Mouse (Mus musculus) frontal cortex, adult (tissue): Measurements from ENCODE around the gene Hoxd3.

Experiments used
- ATAC-seq: cut with Nextera tagmentation; 2 replicates; pipeline ENCODE4 v1.9.2; 2017; ENCODE audit warnings: mild to moderate bottlenecking, moderate library complexity, mixed read lengths; ENCODE audit not compliant: low TSS enrichment

Gene Hoxd3

DNA sequence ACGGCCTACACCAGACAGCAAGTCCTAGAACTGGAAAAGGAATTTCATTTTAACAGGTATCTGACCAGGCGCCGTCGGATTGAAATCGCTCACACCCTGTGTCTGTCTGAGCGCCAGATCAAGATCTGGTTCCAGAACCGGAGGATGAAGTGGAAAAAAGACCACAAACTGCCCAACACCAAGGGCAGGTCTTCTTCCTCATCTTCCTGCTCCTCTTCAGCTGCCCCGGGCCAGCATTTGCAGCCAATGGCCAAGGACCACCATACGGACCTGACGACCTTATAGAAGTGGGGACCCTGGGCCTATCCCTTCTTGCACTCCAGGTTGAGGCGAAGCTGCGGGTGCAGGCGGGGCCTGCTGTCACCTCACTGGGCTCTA lies 16.6 kb downstream of the Hoxd3 start:
- ATAC-seq, result no peak

DNA sequence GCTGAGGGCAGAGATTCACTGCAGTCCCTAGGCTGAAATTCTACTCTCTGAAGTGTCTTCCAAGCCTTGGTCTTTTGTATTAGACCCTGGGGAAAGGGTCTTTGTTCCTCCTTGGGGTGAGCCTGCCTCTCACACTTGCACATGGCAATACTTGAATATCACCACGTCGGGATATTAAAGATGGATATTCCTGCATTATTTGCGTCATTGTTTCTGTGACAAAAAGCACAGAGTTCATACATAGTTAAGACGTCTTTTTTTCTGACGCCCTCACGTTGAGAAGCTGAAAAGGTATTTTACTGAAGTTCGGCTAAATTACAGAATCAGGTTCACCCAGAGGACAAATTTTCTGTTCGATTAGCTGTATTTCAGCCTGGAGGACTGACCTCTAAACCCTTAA lies 18.6 kb downstream of the Hoxd3 start:
- ATAC-seq, result no peak

DNA sequence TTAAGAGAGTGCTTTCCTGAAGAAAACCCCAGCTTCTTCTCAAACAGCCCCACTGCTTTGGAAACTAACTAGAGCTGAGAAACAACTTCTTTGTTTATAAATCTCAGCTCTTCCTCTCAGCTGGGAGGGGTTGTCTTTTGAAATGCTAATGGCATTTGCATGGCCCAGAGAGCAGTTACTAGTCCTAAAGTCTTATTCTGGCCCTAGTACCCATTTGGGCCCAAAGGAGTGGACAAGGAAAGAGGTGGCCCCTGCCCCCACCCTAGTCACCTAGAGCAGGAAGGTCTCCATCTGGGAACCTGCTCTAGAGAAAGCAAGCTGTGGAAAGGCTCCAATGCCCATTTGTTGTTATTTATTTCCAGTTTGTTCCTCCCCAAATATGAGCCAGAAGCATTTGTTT lies 19.3 kb downstream of the Hoxd3 start:
- no peak for ATAC-seq

DNA sequence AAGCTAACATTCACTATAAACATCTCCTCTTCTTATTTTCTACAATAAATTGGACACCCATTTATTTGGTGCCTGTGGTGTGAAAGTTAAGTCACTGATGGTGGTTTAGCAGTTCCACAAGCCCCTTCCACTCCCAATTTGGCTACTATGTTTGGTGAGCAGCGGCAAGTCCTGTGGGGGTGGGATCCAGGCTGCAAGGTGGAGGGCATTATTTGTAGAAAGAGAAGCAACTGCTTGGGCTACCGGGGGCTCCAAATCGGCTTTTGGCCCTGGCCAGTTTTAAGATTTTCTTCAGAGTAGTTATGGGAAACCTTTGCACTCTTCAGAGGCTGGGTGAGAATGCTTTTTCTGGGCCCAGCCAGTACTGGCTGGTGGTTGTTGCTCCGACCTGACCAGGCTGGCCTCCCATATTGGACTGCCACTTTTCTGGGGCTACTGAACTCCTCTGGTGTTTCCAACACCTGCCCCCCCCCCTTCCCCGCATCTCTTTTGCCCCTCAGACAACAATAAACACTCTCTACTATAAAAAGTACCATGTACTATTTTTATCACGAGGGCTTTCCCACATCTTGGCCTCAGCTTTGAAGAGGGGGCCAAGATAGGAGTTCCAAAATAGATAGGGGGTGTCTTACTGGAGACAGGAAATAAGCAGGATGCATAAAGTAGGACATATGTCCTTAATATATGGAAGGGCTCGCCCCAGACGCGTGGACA lies 20.2 kb downstream of the Hoxd3 start:
- ATAC-seq, result no peak

DNA sequence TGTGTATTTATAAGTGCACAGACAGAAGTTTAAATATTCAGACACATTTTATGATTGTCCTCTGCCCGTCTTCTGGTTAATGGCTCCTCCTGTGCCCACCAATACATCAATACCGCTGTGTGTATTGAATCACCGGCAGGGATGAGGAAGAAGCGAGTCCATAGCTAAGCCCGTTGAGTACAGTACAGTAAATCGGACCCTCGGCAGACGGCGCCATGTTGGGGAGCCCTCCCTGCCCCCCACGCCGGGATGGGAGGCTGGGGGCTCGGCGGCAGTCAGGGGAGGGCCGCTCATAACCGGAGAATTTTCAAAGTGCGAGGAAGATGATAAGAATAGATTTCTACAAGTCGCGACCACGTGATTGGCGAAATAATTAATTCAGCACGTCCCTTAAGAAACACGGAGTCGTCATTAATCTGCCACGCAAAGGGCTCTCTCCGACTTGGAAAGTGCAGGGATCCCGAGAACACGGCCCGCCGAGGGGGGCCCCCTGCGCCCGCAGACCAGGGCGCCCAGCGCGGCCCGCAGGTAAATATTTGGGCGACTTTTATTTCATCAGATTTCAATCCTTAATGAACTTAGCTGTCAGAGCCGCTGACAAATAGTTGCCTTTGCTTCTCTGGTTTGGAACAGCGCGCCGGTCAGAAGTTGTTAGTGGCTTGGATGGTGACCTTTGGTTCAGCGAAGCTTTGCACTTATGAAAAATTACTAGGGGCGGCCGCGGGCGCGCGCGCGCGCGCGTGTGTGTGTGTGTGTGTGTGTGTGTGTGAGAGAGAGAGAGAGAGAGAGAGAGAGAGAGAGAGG lies 21.0 kb downstream of the Hoxd3 start:
- ATAC-seq, result no peak

DNA sequence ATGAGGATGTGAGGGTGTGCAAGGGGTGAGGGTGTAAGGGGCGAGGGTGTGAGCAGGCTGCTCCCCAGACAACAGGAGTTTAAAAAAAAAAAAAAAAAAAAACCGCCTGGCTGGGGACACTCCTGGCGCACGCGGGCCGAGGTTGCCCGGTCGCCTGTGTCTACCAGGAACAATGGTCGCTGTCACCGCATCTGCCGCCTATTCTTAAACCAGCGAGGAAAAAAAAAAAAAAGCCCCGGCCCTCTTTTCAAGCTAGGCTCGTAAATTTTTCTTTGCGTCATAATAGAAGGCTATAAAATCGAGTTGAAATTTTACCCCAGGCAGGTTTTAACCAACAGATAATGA lies 21.6 kb downstream of the Hoxd3 start:
- no peak for ATAC-seq

DNA sequence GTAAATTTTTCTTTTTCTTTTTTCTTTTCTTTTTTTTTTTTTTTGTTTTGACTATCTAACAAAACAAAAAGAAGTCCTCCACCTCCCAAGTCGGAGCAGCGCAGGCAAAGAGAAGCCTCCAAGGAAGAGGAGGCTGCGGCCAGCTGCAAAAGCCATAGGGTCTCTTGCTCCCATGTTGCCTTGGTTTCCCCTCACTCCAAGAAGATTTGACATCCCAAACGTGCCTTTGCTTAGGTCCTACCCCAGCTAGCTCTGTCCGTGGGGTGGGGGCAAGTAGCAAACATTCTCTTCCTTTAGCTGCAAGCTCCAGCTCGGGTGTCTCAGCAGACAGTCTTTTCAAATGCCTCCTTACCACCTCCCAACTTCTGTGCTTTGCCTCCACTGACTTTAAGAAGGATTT lies 22.0 kb downstream of the Hoxd3 start:
- ATAC-seq, result no peak

DNA sequence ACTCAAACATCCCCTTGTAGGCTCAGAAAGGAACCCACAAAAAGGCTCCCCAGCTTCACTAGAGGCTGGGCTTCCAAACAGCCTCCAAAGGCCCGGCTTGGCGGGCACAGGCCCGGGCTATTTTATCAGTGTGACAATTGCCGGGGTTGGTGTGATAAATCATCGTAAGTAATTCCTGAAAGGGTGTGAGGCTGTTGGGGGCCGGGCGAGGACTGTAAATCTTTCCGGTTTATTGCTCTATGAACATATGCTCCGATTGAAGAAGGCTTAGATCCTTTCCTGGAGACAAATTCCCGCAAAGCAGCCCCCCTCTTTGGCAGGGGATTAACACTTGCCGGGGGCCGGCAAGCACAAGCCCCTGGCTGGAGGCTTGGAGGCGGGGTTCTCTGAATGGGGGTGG lies 22.7 kb downstream of the Hoxd3 start:
- no peak for ATAC-seq

DNA sequence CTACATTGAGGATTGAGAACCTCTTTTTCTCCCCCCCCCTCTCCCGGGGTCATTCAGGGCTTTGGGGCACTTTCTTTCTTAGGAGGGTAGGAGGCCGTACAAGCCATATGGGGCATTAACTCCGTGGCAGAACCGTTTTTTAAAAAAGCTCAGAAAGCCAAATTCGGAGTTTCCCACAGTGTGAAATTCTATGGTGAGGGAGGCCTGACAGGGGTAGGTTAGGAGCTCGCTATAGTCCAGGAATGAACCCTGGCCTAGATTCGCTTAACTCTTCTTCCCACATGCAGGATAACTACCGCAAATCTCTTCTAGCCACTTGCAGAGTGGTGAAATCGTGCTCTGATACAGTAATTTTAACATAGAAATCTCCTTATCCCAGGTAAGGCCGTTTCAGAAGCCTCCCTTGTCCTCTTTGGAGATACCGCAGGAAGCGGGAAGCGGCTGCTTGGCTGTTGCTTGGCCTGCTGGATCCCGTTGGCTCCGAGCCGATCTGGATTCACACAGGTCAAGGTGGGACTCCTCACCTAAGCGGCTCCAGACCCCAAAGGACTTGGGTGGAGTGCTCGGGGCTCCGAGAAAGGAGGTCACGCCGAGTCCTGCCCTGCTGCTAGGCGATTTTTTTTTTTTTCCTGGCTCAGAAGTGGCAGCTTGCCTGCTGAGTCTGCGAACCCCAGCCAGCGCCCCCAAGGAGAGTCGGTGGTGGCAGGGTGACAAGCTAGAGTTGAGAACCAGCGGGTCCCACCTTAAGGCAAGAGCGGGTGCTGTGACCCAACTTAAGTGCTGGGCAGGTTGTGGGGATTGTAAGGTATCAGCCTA lies 23.5 kb downstream of the Hoxd3 start:
- no peak for ATAC-seq

DNA sequence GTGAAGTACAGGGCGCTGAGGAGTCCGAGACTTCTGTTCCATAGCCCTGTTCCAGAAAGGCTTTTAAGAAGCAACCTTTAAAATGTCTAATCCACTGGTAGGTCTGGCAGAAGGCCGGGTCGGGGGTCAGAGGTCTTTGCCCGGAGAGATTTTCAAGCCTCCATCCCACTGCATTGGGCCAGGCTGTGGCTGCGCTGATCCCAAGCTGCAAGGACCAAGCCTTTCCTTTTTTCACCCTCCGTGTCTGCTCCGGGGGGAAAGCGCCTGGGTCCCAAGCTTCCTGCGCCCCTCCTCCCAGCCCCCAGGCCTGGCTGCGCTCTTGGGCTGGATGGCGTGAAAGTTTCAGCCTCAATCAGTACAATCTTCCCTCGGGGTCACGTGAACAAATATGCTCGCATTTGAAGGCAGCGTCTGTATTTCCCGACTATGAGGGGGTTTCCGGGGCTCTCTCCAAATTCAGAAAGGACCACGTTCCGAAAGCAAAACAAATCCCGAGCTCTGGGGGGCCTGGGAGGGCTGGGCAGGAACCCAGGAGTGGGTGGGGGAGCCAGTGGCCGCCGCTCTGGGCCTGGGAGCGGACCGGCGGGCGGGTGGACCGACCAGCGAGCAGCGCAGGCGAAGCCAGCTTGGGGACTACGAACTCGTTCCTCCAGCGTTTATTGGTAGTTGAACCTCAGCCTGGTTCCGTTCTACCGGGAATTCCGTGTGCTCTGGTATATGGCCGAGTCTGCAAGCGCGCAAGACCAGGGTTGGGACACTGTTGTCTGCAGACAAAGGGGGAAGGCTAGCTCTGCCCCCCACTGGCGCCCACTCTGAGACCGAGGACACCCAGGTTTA lies 24.3 kb downstream of the Hoxd3 start:
- no peak for ATAC-seq

DNA sequence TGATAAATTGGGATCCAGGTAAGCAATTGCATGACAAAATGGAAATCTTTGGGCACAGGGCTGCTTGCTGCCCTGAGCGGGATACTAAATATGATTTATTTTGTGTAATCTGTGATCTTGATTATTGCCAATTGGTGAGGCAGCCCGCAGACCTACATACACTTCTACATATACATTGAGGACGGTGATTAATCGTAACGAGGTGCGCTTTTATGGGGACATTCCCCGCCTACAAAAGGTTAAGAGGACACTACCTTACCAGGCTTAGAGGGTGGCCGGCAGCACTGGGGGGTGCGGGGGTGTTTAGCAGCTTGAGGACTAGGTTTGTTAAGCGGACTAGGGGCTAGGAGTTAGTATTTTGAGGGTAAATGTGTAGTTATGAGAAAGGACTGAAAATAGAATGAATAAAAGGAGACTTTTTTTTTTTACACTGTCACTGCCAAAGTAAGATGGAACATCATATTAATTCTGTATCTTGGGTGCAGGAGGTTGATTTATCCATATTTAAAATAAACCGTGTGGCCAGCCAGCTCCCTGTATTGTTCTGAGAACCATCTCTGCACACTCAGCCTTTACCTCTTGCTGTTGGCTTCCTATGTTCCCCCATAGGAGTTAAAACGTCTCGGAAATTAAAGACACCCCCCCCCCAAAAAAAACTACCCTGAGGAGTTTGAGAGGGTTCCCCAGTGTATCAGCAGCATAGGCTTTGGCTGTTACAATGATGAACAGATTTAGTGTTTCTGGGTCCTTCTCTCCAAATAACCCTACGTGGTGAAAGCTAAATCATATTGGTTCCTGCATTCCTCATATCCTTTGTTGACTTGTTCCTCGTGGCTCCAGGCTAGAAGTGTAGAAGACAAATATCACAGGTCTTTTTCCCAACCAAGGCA lies 25.2 kb downstream of the Hoxd3 start:
- no peak for ATAC-seq

DNA sequence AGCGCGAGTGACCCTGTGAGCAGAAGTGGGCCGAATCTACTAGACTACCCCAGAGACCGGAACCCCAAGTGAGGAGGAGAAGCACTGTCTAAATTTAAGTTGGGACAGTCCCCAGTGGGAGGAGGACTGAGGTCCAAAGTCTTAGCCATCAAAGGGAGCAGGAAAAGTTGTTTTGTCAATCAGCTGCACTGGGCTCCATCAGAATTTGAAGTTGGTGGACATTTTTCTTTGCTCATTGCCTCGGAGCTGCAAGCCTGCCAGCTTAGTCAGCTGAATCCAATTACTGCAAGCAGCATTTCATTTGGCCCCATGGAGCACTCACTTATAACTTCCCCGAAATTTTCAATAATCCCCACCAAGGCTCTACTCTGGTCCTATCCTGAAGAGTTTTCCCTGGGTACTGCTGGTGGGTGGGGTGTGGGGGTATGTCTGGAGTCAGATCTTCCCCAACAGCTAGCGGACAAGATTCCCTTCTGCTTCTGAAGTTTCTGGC lies 25.9 kb downstream of the Hoxd3 start:
- no peak for ATAC-seq

DNA sequence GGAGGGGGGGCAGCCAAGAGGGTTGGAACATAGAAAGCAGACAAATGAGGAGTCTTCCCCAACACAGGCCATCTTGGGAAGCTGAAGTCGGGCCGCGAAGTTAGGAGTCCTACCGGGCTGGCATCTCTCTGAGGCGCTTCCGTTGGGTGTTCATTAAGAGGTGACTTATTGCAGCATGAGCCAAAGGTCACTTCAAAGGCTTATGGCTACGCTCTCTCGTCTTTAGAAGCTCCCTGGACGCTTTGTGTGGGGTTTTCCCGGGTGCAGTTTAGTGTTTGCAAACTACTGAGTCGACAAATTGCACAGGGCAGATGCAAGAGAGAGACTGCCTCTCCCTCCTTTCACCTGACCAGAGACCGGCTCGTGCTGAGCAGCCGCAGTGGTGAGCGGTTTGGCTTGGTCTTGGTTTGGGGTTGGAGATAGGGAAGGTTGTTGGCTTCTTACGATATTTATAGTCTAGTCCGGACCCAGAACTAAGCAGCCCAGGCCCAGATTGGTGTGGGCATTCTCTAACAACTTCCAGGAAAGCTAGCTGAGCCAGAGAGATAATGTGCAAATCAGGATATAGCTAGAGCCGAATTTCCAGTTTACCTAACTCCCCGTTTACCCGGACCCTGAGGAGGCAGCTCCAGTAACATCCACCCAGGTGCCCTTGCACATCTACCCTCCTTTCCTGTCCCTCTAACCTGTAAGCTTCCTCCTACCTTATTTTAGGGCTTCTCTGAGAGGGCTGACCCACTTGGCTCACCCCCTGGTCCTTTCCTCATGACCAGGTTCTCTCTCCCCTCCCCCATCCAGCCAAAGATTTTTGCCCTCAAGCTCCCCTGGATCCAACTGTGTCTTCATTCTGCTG lies 27.1 kb downstream of the Hoxd3 start:
- ATAC-seq, result no peak

DNA sequence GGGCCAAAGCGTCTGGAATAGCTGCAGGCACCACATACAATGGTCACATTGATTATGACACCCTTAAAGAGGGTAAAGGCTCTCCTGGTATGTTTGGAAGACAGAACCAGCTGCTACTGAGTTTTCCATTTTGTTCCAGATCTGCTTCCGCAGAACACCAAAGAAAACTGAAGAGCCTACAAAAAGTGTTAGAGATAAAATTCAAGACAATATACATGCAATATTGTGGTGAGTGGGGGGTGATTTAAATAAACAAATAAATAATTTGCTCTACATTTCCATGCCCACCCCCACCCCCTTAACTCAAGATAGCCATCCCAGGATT lies 27.7 kb downstream of the Hoxd3 start:
- ATAC-seq, result no peak

DNA sequence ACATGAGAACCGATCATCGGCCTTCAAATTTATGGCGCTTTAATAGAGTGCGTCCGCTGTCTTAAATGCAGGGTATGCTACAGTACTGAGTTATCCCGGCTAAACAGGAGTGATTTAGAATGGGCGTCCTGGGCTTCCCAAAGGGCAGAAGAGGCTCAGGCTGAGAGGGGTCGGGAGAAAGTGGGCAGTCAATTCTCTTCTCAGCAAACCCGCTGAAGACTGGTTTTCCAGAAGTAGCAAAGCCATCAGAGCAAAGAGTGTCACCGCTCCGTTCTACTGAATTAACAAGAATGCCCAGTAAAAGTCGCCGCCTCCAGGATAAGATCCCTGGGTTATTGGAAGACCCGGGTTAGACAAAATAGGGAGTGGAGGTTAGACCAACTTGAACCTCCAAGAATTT lies 28.1 kb downstream of the Hoxd3 start:
- ATAC-seq, result no peak

DNA sequence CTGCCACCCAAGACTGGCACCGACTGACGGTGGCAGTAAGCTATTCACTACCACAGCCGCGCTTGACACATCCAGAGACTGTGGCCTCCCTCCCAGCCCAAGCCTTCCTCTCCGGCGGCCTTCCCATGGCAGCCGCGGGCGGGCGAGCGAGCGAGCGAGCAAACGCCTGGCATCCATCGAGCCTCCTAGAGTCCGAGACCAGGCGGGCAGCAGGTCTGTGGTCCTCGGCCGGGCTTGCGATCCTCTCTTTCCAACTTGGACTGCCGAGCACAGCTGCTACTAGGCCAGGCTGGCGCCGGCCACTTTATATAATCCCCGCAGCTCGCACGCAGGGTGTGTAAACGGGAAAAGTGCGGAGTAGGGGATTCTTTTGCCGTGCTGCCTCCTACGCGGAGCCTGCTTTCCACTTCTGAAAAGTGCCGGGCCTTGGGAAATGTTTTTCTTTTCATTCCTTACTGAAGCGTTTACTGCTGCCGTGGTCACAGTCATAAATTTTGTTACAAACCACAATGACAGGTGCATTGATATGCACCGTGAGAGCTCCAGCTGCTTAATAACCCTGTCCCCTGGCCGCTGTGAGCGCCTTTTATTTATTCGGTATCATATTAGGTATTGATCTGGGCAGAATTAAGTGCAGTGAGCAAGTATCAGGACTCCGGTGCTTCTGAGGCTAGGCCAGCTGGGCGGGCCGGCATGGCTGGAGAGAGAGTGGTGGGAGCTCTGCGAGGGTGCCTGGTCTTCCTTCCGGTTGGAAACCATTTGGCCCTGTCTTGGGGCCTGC lies 28.8 kb downstream of the Hoxd3 start:
- no peak; the same call in 1 of the 2 replicates for ATAC-seq

DNA sequence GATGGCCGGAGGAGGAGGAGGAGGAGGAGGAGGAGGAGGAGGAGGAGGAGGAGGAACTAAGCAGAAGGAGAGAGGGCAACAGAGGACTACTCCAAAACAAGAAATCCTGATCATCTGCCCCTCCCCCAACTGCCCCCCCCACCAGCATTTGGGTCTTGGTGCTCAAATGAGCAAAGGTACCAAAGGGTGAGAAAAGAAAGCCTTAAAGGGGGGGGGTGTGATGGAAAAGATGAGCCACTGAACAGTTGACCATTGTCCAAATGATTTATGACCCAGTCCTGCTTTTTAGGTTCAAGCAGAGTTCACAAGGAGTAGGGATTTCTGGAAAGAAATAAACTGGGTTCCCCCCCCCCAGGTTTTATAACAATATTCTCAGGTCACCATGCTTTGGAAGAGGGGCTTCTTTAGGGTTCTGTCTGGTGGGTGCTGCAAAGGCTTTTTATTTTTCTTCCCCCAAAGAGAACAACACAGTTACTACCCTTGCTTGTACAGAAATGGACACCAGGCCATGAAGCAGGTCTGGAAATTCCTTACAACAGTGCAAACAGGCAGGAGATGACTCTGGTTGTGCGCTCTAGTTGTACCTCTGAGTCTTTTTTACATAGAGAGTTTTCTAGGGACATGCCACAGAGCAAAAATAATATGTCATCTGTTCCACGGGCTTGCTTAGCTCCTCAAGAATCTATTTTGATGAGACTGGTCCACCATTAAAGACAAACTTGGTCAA lies 29.7 kb downstream of the Hoxd3 start:
- no peak for ATAC-seq

DNA sequence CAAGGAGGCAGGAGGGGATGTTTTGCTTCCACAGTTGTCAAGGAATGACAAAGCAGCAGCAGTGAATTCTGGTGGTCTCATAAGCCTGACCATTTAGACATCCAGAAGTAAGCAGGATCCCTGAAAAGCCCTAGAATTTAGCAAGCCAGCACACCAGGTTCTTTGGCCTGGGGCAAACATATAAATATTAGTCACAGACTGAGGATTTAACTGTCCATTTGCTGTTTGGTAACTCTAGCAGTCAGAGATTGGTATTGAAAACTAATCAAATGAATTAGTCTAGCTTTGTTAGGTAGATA lies 30.2 kb downstream of the Hoxd3 start:
- ATAC-seq, result no peak
